Mouse (Mus musculus): ENCODE measurements around the gene Lhfp.

The Lhfp gene

DNA sequence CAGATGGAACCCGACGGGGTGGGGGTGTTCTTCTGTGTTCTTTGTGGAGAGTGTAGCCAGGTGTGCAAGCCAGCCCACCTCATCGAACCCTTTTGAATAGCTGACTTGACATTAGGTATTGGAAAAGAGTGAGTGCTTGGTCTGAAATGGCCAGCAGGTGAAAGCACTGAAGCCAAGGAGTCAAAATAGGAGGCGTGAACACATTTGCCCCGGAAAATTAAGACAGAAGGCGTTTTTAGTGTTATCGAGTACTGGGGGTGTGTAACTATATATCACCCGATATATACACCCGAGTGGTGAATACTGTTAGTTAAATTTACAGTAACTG lies 876 bp downstream of the Lhfp start:
- no peak for DNase-seq (ENCODE audit: low spot score)

DNA sequence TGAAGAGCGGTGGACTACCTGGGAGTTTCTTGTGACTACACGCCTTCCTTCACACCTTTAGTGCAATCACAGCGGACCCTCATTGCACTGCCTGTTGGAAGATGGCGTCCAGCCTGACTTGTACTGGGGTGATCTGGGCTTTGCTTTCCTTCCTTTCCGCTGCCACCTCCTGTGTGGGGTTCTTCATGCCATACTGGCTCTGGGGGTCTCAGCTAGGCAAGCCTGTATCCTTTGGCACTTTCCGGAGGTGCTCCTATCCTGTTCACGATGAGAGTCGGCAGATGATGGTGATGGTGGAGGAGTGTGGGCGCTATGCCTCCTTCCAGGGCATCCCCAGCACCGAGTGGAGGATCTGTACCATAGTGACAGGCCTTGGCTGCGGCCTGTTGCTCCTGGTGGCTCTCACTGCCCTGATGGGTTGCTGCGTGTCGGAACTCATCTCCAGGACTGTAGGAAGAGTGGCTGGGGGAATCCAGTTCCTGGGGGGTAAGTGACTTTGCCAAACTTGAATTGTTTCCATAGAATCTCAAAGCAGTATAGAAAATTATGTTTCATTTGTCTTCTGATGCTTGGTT lies 2.0 kb downstream of the Lhfp start:
- no peak for DNase-seq (ENCODE audit: low spot score)

GRCm38 (mm10) chr3:53044238-53044637 lies 2.9 kb downstream of the Lhfp start:
- no peak for DNase-seq (ENCODE audit: low spot score)

DNA sequence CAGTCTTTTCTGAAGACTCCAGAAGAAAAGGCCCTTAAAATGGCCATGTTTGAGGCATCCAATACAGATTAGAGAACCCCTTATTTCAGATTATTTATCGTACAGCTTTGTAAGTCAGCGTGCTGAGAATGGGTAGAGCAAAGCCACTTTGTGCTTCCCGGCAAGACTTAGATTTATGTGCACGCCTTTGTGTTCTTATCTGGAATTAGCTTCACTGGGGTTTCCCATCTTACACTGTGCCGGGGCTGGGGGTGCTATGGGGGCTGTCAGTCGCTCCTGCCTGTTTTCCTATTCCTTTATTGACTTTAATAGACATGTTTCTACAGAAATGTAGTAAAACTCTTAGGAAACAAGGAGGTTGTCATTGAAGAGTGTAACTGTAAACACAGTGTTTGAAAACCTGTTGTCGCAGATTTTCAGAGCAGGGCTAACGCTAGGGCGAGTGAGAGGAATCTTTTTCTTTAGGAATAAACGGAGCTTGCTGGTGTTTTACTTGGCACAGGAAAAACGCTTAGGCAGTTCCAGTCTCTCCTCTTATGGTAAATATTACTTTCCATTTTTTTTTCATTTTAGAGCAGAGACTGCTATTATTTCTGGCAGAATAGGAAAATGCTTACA lies 3.5 kb downstream of the Lhfp start:
- DNase-seq (ENCODE audit: low spot score), result no peak

- no peak for DNase-seq (ENCODE audit: low spot score)
Measured at GRCm38 (mm10) chr3:53045697-53046096, 4.4 kb downstream of the Lhfp start.

DNA sequence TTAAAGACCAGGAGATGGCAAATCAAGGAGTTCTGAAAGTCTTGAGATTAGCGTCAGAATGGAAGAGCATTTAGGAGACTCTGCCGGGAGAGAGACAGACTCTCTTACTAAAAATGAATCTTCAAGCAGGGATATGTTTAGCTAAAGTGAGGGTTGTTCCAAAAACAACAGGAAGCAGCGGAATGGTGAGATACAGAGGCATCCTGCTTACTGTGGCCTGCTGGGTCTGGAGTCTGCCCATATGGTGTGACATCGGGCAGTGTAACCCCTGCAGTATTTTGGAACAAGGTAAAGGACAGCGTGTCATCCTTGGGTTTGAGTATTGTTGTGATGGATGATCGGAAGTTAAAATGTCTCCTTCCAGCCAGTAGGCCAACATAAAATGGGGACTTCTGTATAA lies 5.0 kb downstream of the Lhfp start:
- DNase-seq (ENCODE audit: low spot score), result peak; percentile 33

DNA sequence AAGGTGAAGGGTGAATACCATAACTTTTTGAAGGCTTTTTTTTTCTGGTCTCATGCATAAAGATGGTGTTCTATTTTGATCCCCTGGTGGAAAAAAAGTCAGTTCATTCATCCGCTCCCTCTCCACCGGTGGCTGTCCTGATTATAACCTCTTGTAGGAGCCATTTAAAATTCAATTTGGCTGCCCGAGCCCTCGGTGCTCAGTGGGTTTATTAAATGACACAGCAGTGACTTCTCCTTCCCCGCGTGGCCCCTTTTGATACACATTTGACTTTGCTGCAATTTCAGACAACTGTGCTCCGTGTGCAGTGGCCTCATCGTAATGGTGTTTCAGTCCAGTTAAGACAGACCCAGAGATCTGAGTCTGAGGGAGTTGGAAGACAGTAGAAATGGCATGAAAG lies 11.1 kb downstream of the Lhfp start:
- no peak for DNase-seq (ENCODE audit: low spot score)

GRCm38 (mm10) chr3:53056430-53056829 lies 15.1 kb downstream of the Lhfp start:
- DNase-seq (ENCODE audit: low spot score), result no peak

- DNase-seq (ENCODE audit: low spot score), result peak; percentile 63
Measured at GRCm38 (mm10) chr3:53059959-53060358, 18.6 kb downstream of the Lhfp start.

DNA sequence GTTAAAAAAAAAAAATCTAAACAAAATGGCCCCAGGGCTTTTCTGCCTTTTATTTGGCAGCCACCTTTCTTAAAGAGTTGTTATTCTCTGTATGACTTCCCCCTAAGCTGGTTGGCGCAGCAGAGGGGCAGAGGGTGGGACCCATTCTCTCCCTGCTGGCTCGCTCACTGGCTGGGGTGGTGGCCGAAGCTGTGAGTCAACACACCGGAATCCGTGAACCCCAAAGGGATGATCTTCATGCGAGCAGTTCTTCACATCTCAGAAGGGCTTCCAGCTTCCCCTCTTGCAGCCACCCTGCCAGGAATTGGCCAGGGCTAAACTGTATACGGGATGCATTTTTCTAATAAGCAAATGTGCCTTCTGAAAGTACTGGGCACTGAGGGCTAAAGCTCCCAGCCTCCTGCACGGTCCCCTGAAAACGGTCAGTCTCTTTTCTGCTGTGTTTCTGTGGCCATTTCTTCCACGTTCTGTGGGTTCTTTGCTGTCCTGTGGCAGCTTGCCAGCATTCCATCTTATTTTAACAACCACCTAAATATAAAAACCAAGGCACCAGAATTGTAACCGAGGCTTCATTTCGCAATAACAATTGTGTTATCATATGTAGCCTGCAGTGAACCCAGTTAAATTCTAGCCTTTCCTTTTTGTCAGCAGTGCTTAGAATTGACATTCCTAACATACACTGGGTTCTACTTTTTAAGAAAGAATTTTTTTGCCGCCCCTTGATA lies 22.3 kb downstream of the Lhfp start:
- DNase-seq (ENCODE audit: low spot score), result no peak

- no peak for DNase-seq (ENCODE audit: low spot score)
Measured at GRCm38 (mm10) chr3:53065267-53066094, 24.2 kb downstream of the Lhfp start.

DNA sequence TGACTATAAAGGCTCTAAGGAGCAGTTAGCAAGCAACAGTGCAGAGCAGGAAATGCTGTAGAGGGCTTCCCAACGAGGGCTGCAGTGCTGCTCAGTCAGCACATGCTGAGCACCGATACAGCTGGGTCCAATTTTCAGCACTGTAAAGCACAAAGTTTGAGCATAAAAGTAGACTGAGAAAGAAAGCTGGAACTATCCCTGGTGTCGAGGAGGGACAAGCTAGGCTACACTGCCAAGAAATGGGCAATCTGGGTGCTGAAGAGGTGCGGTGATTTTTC lies 24.7 kb downstream of the Lhfp start:
- DNase-seq (ENCODE audit: low spot score), result no peak

DNA sequence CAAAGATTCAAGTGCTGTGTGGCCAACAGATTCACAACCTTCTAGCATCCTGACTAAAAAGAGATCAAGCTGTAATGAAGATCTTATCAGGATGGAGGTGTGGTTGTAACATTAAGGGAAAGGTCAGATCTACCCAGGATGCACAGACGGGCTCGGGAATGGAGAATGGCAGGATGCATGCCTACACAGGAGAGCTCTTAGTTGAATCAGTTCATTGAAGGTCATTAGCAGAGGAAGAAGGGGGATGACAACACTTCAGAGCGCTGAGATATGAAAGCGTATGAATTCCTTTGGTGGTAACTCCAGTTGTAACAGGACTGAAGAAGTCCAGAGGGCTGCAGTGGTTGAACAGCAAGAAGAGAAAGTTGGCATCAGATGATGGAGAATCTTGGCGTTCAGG lies 27.1 kb downstream of the Lhfp start:
- DNase-seq (ENCODE audit: low spot score), result no peak

DNA sequence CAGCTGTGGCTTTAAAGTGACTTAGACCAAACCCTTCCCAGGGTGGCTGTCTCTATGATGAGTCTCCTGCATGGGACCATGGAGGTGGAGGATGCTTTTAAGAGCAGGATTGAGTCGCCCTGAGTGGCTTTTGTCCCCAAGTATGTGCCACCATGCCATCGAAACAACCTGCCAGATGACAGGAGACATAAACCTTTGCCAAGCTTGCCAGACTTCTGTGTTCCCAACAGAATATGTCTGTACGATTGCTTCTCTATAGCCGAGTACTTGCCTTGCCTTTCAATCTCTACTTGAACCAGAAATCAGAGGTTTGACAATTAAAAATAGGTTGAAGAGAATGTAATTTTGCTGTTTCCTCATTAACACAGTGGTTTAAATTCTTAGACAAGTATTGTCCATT lies 32.9 kb downstream of the Lhfp start:
- no peak for DNase-seq (ENCODE audit: low spot score)

- no peak for DNase-seq (ENCODE audit: low spot score)
Measured at GRCm38 (mm10) chr3:53074761-53075160, 33.4 kb downstream of the Lhfp start.

DNA sequence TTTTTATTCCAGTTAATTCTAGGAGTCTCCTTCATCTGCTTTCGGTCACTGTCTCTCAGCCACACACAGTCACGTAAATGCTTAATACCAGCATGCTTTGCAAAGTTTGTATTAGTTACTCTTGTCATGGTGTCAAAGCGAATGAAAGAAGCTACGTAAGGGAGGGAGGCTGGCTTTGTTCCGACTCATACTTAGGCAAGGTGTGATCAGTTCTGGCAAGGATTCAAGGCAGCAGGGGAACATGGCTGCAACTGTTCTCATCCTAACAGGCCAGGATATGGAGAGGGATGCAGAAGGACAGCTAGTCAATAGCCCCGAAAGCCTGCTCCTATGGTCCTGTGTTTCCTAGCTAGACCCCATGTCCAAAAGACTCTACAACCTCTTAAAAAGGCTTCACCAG lies 39.0 kb downstream of the Lhfp start:
- DNase-seq (ENCODE audit: low spot score), result no peak

DNA sequence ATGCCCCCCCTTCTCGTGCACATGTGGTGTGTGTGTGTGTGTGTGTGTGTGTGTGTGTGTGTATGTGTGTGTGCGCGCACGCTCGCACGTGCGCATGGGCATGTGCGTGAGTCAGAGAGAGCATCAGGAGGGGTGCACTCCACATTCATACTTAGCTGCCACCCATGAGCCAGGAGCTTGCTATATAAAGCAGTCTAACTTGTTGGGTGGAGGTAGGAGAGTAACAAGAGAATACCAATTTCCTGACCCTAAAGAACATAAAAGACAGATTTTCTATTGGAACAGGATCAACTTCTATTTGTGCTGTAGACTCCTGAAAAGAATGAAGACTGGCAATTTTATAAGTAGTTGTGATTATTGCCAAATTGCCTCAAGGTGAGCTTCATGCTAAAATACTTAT lies 39.4 kb downstream of the Lhfp start:
- no peak for DNase-seq (ENCODE audit: low spot score)

DNA sequence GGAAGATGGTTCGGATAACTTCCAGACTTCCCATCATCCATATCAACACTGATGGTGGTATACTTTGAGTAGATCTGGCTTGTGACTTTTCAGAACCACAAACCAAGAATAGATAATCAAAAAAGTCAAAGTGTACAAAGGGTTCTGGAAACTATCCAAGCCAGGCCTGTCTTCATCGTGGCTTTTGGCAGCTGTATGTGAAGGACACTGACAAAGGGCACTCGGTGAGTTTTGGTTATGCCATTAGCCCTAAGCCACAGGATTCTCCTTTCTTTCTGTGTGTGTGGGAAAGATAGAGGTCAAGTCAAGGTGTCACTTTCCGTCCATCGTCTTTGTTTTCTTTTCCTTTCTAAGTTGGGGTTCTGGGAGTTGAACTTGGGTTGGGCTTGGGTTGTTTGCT lies 42.4 kb downstream of the Lhfp start:
- no peak for DNase-seq (ENCODE audit: low spot score)

GRCm38 (mm10) chr3:53084806-53085205 lies 43.5 kb downstream of the Lhfp start:
- no peak for DNase-seq (ENCODE audit: low spot score)

- DNase-seq (ENCODE audit: low spot score), result no peak
Measured at GRCm38 (mm10) chr3:53086481-53087155, 45.3 kb downstream of the Lhfp start.

- DNase-seq (ENCODE audit: low spot score), result no peak
Measured at GRCm38 (mm10) chr3:53087156-53087805, 46.0 kb downstream of the Lhfp start.

- DNase-seq (ENCODE audit: low spot score), result no peak
Measured at GRCm38 (mm10) chr3:53089921-53090320, 48.6 kb downstream of the Lhfp start.
